Mouse (Mus musculus): Measurements from ENCODE around the gene Echdc3. TPM values are rescaled to one million over a fixed set of nuclear protein-coding genes. Genes with fewer than 3 reads are reported as not detected.

The Echdc3 gene
- polyA plus RNA-seq, 1 experiment from 2014 or later = 6.0 TPM

Other genes with a start within 250 kb of the Echdc3 start
- gene Proser2, start 82.8 kb downstream of the Echdc3 start, polyA plus RNA-seq (2015; fragmentation: Nextera tagmentation; extraction: Ambion mirVana) = 17.5 and 18.5 TPM in 2 replicates
- gene Usp6nl, start 109.6 kb upstream of the Echdc3 start, polyA plus RNA-seq (2015; fragmentation: Nextera tagmentation; extraction: Ambion mirVana) = 8.7 TPM in 2 replicates